Mouse (Mus musculus): ENCODE measurements around the gene Slc10a7. TPM values are rescaled to one million over a fixed set of nuclear protein-coding genes. Genes with fewer than 3 reads are reported as not detected.
A peak's percentile ranks its signal among the peaks of the same experiment; 100 is the strongest.

Gene Slc10a7
- total and polyA plus RNA-seq, 3 experiments = 13.7 to 27.3 TPM; not detected in 1

DNA sequence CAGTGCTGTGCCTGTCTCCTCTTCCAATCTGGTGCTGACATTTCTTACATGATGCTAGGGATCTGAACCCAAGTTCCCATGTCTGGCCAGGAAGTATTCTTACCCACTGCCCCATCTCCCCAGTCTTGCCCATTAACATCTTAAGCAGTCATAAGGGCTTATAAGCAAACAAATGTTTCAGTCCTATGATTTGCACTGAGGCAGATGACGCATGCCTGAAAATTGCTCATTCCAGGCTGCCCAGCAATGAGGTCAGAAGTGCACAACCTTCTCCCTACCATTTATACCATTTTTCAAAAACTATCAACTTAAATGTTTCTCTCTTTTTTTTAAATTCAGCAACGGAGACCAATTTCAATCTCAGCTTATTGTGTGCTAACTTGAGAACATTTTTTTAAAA, 45.2 kb upstream of the Slc10a7 start:
- Histone ChIP-seq H3K4me1 (ENCODE audit: control insufficient read depth in 1 of 2, insufficient read depth in 2 of 2, low read length in 2 of 2) (no peaks in the 10 kb centered on the region), H3K27ac (ENCODE audit: control insufficient read depth, low read depth, low read length) (no peak overlapping the region), H3K4me3 (ENCODE audit: control insufficient read depth in 1 of 2, insufficient read depth in 1 of 2, low read depth in 2 of 2, low read length in 2 of 2) (no peak overlapping the region), H3K27me3 (ENCODE audit: control insufficient read depth in 1 of 2, insufficient read depth in 2 of 2, low read length in 2 of 2) (no peaks in the 10 kb centered on the region), H3K9me3 (replicated peaks; ENCODE audit: insufficient read depth, low read length) (no peaks in the 10 kb centered on the region), H3K36me3 (ENCODE audit: control insufficient read depth in 1 of 2, insufficient read depth in 2 of 2, low read length in 2 of 2) (no peaks in the 10 kb centered on the region), H3K9ac (ENCODE audit: control insufficient read depth, low read depth, low read length, poor library complexity, severe bottlenecking) (no peak overlapping the region), H3K79me2 (ENCODE audit: control insufficient read depth, insufficient read depth, low read length, poor library complexity) (no peaks in the 10 kb centered on the region)
- DNase-seq (ENCODE audit: low read depth, low spot score) = no peak
- no peak for TF ChIP-seq MAZ (IDR thresholded peaks at IDR 0.05; ENCODE audit: low read depth, low read length)
- TF ChIP-seq UBTF (IDR thresholded peaks at IDR 0.05; ENCODE audit: borderline replicate concordance, insufficient read depth, low read depth, low read length) = no peak
- TF ChIP-seq USF1 (IDR thresholded peaks at IDR 0.05; ENCODE audit: low read depth, low read length) = no peak

DNA sequence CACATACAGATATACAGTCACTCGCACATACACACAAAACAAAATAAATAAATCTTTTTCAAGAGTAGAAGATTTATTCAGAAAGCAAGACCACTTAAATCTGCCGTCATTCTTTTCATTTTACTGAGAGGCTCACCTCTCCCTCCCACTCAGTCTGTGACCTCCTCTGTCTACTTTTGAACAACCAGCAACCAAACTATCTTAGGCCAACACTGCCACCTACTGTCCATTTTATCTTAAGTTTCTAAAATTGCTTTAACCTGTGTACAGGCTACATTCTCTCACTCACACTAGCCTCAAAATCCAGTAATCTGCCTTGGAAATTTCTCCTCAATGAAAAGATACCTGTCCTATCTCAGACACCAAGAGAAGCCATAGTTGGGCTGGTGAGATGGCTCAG, 41.3 kb upstream of the Slc10a7 start:
- H3K9ac ChIP-seq (ENCODE audit: control insufficient read depth, low read depth, low read length, poor library complexity, severe bottlenecking) = no peak overlapping the region
- no peaks in the 10 kb centered on the region for H3K27me3 ChIP-seq (ENCODE audit: control insufficient read depth in 1 of 2, insufficient read depth in 2 of 2, low read length in 2 of 2)
- no peaks in the 10 kb centered on the region for H3K4me1 ChIP-seq (ENCODE audit: control insufficient read depth in 1 of 2, insufficient read depth in 2 of 2, low read length in 2 of 2)
- peak; percentile 32 for TF ChIP-seq RAD21 (IDR thresholded peaks at IDR 0.05; ENCODE audit: low read depth, low read length)
- peak in 1 of 3 experiments; percentile 40; a peak in 2 of 6 replicates for TF ChIP-seq CTCF (IDR thresholded peaks at IDR 0.05 in 2 of 3, conservative IDR thresholded peaks at IDR 0.05 in 1 of 3; ENCODE audit: control insufficient read depth in 1 of 3, insufficient read depth in 1 of 3, low read depth in 2 of 3, low read length in 3 of 3, poor library complexity in 1 of 3, severe bottlenecking in 1 of 3)
- TF ChIP-seq MAZ (IDR thresholded peaks at IDR 0.05; ENCODE audit: low read depth, low read length) = no peak
- TF ChIP-seq SMC3 (IDR thresholded peaks at IDR 0.05; ENCODE audit: low read depth, low read length) = peak; percentile 35
- no peak for TF ChIP-seq GABPA (IDR thresholded peaks at IDR 0.05; ENCODE audit: low read depth, low read length)
- H3K36me3 ChIP-seq (ENCODE audit: control insufficient read depth in 1 of 2, insufficient read depth in 2 of 2, low read length in 2 of 2) = no peaks in the 10 kb centered on the region
- peak; percentile 30 for DNase-seq (ENCODE audit: low read depth, low spot score)
- no peaks in the 10 kb centered on the region for H3K9me3 ChIP-seq (replicated peaks; ENCODE audit: insufficient read depth, low read length)
- H3K79me2 ChIP-seq (ENCODE audit: control insufficient read depth, insufficient read depth, low read length, poor library complexity) = no peaks in the 10 kb centered on the region
- no peak overlapping the region for H3K27ac ChIP-seq (ENCODE audit: control insufficient read depth, low read depth, low read length)
- no peak overlapping the region for H3K4me3 ChIP-seq (ENCODE audit: control insufficient read depth in 1 of 2, insufficient read depth in 1 of 2, low read depth in 2 of 2, low read length in 2 of 2)

DNA sequence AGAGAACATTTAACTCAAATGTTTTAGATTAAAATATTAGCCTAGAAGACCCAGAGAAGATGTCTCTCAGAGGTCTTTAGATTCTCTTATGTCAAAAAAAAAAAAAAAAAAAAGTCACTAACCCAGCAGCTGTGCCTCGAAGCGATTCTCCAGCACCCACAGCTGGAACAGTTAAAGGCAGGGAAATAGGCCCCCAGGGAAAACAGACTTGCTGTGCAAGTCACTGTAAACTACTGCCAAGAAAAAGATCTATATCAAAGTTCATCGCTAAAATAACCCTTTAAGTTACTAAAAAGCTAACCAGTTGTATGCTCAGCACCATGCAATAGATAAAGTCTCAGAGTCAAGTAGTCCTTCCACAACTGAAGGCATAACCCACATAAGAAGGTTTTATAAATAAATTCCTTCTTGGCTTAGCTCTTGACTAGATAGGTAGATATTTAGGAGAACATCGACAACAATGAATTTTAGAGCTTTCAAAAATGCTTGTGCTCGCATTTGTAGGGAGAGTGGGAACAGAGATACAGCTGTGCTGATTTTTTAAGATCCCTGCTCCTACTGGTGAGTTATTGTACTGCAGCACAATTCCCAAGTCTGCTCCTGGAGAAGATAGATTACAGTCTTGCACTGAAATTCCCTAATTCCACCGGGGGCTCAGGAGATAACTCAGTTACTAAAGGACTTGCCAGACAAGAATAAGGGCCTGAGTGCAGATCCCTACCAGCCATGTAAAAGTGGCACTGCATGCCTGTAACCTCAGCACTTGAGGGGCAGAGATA, 31.9 kb upstream of the Slc10a7 start:
- DNase-seq (ENCODE audit: low read depth, low spot score) = no peak
- H3K9ac ChIP-seq (ENCODE audit: control insufficient read depth, low read depth, low read length, poor library complexity, severe bottlenecking) = no peak overlapping the region
- no peaks in the 10 kb centered on the region for H3K27me3 ChIP-seq (ENCODE audit: control insufficient read depth in 1 of 2, insufficient read depth in 2 of 2, low read length in 2 of 2)
- no peaks in the 10 kb centered on the region for H3K9me3 ChIP-seq (replicated peaks; ENCODE audit: insufficient read depth, low read length)
- H3K79me2 ChIP-seq (ENCODE audit: control insufficient read depth, insufficient read depth, low read length, poor library complexity) = no peaks in the 10 kb centered on the region
- no peak overlapping the region for H3K27ac ChIP-seq (ENCODE audit: control insufficient read depth, low read depth, low read length)
- no peaks in the 10 kb centered on the region for H3K36me3 ChIP-seq (ENCODE audit: control insufficient read depth in 1 of 2, insufficient read depth in 2 of 2, low read length in 2 of 2)
- H3K4me3 ChIP-seq (ENCODE audit: control insufficient read depth in 1 of 2, insufficient read depth in 1 of 2, low read depth in 2 of 2, low read length in 2 of 2) = no peak overlapping the region
- H3K4me1 ChIP-seq (ENCODE audit: control insufficient read depth in 1 of 2, insufficient read depth in 2 of 2, low read length in 2 of 2) = no peaks in the 10 kb centered on the region
- TF ChIP-seq CTCF (IDR thresholded peaks at IDR 0.05 in 2 of 3, conservative IDR thresholded peaks at IDR 0.05 in 1 of 3; ENCODE audit: control insufficient read depth in 1 of 3, insufficient read depth in 1 of 3, low read depth in 2 of 3, low read length in 3 of 3, poor library complexity in 1 of 3, severe bottlenecking in 1 of 3) (peak in 1 of 3 experiments; percentile 20; a peak in 1 of 6 replicates), MYB (IDR thresholded peaks at IDR 0.05; ENCODE audit: low read depth, low read length) (no peak), RCOR1 (IDR thresholded peaks at IDR 0.05; ENCODE audit: low read depth, low read length) (no peak)

All from MEL (cell line).